Mouse (Mus musculus): ENCODE measurements around the gene Olah.

- no peak for TF ChIP-seq CTCF (IDR thresholded peaks at IDR 0.05; ENCODE audit: insufficient read depth, low read length)
- TF ChIP-seq POLR2A (IDR thresholded peaks at IDR 0.05; ENCODE audit: borderline replicate concordance, extremely low read depth, low read depth, low read length) = no peak
These were observed 39.1 kb downstream of the Olah start for GRCm38 (mm10) chr2:3357887-3358286.
